Mouse (Mus musculus) liver, embryonic 14.5 days (tissue): ENCODE data around the gene Zdhhc23. TPM values are rescaled to one million over a fixed set of nuclear protein-coding genes. Genes with fewer than 3 reads are reported as not detected.

Experiments
- ATAC-seq: fragments of 200-750 bp; cut with Nextera tagmentation; 2 replicates; pipeline ENCODE4 v1.8.0; 2017; ENCODE audit warnings: moderate number of reproducible peaks, mild to moderate bottlenecking, moderate library complexity; ENCODE audit not compliant: insufficient read depth
- DNase-seq, 3 experiments: peaks; one replicate each; pipeline ENCODE4 v3.0.0-alpha.2; 2012 to 2013; ENCODE audit warnings: low read depth in 3 of 3, low spot score in 3 of 3
- H3K27ac ChIP-seq: fragments of 300-500 bp; sonication (generic); 2 replicates; pipeline ENCODE4 v1.5.1; 2014; ENCODE audit warnings: moderate library complexity, mild to moderate bottlenecking, control low read depth, inconsistent platforms
- H3K27me3 ChIP-seq: fragments of 300-500 bp; sonication (generic); 2 replicates; pipeline ENCODE4 v1.6.1; 2014; ENCODE audit warnings: mild to moderate bottlenecking, low read length, moderate library complexity; ENCODE audit not compliant: control insufficient read depth, insufficient read depth
- H3K36me3 ChIP-seq: fragments of 300-500 bp; sonication (generic); replicated peaks from 2 replicates; pipeline ENCODE4 v1.6.1; 2014; ENCODE audit warnings: low read depth; ENCODE audit not compliant: control insufficient read depth, insufficient read depth
- H3K4me1 ChIP-seq, 2 experiments: fragments of 200-500 bp in 1 of 2; fragments of 300-500 bp in 1 of 2; sonication (generic) in 1 of 2; replicated peaks; 2 replicates each; pipeline ENCODE4 v1.6.1; 2012 to 2014; ENCODE audit warnings: antibody characterized with exemption in 1 of 2, inconsistent platforms in 1 of 2, low read length in 1 of 2; ENCODE audit not compliant: control insufficient read depth in 2 of 2, insufficient read depth in 2 of 2
- H3K4me2 ChIP-seq: fragments of 300-500 bp; sonication (generic); 2 replicates; pipeline ENCODE4 v1.6.1; 2014; ENCODE audit warnings: low read depth, mild to moderate bottlenecking, control low read depth, moderate library complexity
- H3K4me3 ChIP-seq, 2 experiments: fragments of 200-500 bp in 1 of 2; fragments of 300-500 bp in 1 of 2; sonication (generic) in 1 of 2; 2 replicates each; pipeline ENCODE4 v1.5.1; 2012 to 2014; ENCODE audit warnings: low read depth in 2 of 2, low read length in 2 of 2, mild to moderate bottlenecking in 2 of 2, control low read depth in 1 of 2, inconsistent platforms in 1 of 2, moderate library complexity in 1 of 2; ENCODE audit not compliant: insufficient read depth in 1 of 2
- H3K9ac ChIP-seq: fragments of 300-500 bp; sonication (generic); replicated peaks from 2 replicates; pipeline ENCODE4 v1.6.1; 2014; ENCODE audit warnings: mild to moderate bottlenecking, control low read depth, moderate library complexity
- H3K9me3 ChIP-seq: fragments of 300-500 bp; sonication (generic); 2 replicates; pipeline ENCODE4 v1.6.1; 2016; ENCODE audit warnings: low read length, mixed read lengths; ENCODE audit not compliant: control insufficient read depth
- CTCF ChIP-seq: IDR thresholded peaks from 2 replicates; pipeline ENCODE4 v1.5.1; 2016; ENCODE audit warnings: antibody characterized with exemption, low read depth, control low read depth
- EP300 ChIP-seq: IDR thresholded peaks from 2 replicates; pipeline ENCODE4 v1.6.1; 2016; ENCODE audit warnings: antibody characterized with exemption, low read depth
- WGBS: fragments of 180-500 bp; shearing (Covaris S2); extraction: QIAGEN DNeasy Blood & Tissue Kit; methylation state at CpG from one replicate; pipeline ENCODE4 v1.1.7; 2014; ENCODE audit not compliant: insufficient replicate concordance; 5-methylcytosine and 5-hydroxymethylcytosine counted together
- polyA plus RNA-seq, 2 experiments: library from polyadenylated mRNA; depleted of rRNA in 1 of 2; stranded (reverse) in 1 of 2; unstranded in 1 of 2; fragments of >200 nt; fragmentation: Nextera tagmentation in 1 of 2; extraction: Ambion mirVana in 1 of 2; gene quantifications; 2 replicates each; pipeline versions ENCODE4 v1.2.1 to v1.2.3; 2012 to 2014

Gene Zdhhc23
- polyA plus RNA-seq, 2 experiments, result 0.20 to 0.25 TPM

GRCm38 (mm10) chr16:43971741-43972140, 7.8 kb downstream of the Zdhhc23 start:
- 77% methylated on average over 9 of the region's 9 CpGs for WGBS
- ATAC-seq, result no peak
- no peak overlapping the region for H3K9ac ChIP-seq

GRCm38 (mm10) chr16:43971189-43971588, 8.4 kb downstream of the Zdhhc23 start:
- Histone ChIP-seq H3K36me3 (no peaks in the 10 kb centered on the region), H3K4me3 (no peak overlapping the region), H3K4me2 (no peak overlapping the region), H3K9ac (no peak overlapping the region), H3K27ac (no peak overlapping the region), H3K9me3 (no peaks in the 10 kb centered on the region), H3K27me3 (no peaks in the 10 kb centered on the region), H3K4me1 (no peaks in the 10 kb centered on the region)
- TF ChIP-seq CTCF (no peak), EP300 (no peak)
- DNase-seq (no peak), ATAC-seq (no peak)
- WGBS, result 83% methylated on average over 11 of the region's 11 CpGs

More at GRCm38 (mm10) chr16:43971741-43972140, 7.8 kb downstream of the Zdhhc23 start:
- Histone ChIP-seq H3K36me3 (no peaks in the 10 kb centered on the region), H3K4me1 (no peaks in the 10 kb centered on the region), H3K4me3 (no peak overlapping the region), H3K9me3 (no peaks in the 10 kb centered on the region), H3K27ac (no peak overlapping the region), H3K27me3 (no peaks in the 10 kb centered on the region), H3K4me2 (no peak overlapping the region)
- DNase-seq, result no peak
- TF ChIP-seq CTCF (no peak), EP300 (no peak)

DNA sequence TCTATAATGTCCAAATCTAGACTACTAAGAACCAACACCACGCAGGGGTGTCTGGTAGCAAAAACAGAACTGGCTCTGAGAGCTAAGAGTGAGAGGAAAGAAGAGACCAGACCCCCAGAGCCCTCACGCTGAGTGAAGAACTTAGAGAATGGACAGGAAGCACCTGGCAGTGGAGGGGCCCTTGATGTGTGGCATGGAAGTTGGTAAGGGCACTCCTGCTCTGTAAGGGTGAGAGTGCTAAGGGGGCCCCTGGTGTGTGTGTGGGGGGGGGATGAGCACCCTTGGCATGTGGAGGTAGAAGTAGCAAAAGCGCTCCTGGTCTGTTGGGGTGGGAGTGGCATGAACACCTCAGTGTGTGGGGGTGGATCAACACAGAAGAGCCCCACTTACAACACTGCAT, 9.2 kb downstream of the Zdhhc23 start:
- no peak for ATAC-seq
- Histone ChIP-seq H3K9me3 (no peaks in the 10 kb centered on the region), H3K9ac (no peak overlapping the region), H3K4me2 (no peak overlapping the region), H3K4me3 (no peak overlapping the region), H3K36me3 (no peaks in the 10 kb centered on the region), H3K27me3 (no peaks in the 10 kb centered on the region), H3K4me1 (no peaks in the 10 kb centered on the region), H3K27ac (no peak overlapping the region)
- no peak for DNase-seq
- TF ChIP-seq CTCF (no peak), EP300 (no peak)
- WGBS, result 54% methylated on average over 3 of the region's 3 CpGs

GRCm38 (mm10) chr16:43965781-43966389, 13.7 kb downstream of the Zdhhc23 start:
- Histone ChIP-seq H3K9ac (no peak overlapping the region), H3K36me3 (no peaks in the 10 kb centered on the region), H3K4me3 (no peak overlapping the region), H3K27me3 (no peaks in the 10 kb centered on the region), H3K27ac (no peak overlapping the region), H3K4me1 (no peaks in the 10 kb centered on the region), H3K4me2 (no peak overlapping the region), H3K9me3 (no peaks in the 10 kb centered on the region)
- ATAC-seq, result no peak
- 73% methylated on average over 13 of the region's 13 CpGs for WGBS
- no peak for DNase-seq
- TF ChIP-seq CTCF (no peak), EP300 (no peak)

GRCm38 (mm10) chr16:43963780-43964179, 15.8 kb downstream of the Zdhhc23 start:
- Histone ChIP-seq H3K4me2 (no peak overlapping the region), H3K27ac (no peak overlapping the region), H3K36me3 (no peaks in the 10 kb centered on the region), H3K9ac (no peak overlapping the region), H3K4me1 (no peaks in the 10 kb centered on the region), H3K27me3 (no peaks in the 10 kb centered on the region), H3K4me3 (no peak overlapping the region), H3K9me3 (no peaks in the 10 kb centered on the region)
- DNase-seq, result no peak
- WGBS, result 68% methylated on average over 3 of the region's 3 CpGs
- no peak for TF ChIP-seq EP300
- ATAC-seq, result no peak
